ENCODE assay signal across 22 mouse cellular contexts in genomic region chr10:42723275-42724232, GRCm38 (mm10). TPM values are rescaled to one million over a fixed set of nuclear protein-coding genes. Genes with fewer than 3 reads are reported as not detected.
DNase-seq lines count a peak whose midpoint lies in the region; ATAC-seq lines count a peak whose summit lies in the region.
"Had no signal": no experiment of that assay in that cellular context is flagged by ENCODE, and none has a peak within 500 bp of the region (broad histone marks: within the 10 kb centered on the region; RNA-seq: fewer than 3 reads in every experiment).

No protein-coding gene starts in this region.

- no peaks in the 10 kb centered on the region for H3K9me3 ChIP-seq in limb, embryonic 11.5 days (ENCODE audit: control insufficient read depth, low read length)
- no peaks in the 10 kb centered on the region for H3K9me3 ChIP-seq in limb, embryonic 10.5 days (replicated peaks)
- H3K9me3 ChIP-seq: embryonic facial prominence, embryonic 12.5 days; heart, embryonic 13.5 days; hindbrain, embryonic 15.5 days; liver, embryonic 15.5 days had no signal

- no peak overlapping the region for H3K4me3 ChIP-seq in limb, embryonic 11.5 days (ENCODE audit: low read depth, low read length)
- H3K4me3 ChIP-seq in limb, embryonic 10.5 days, result no peak overlapping the region
- H3K4me3 ChIP-seq: embryonic facial prominence, embryonic 12.5 days; erythroblast, embryonic 14.5 days; heart, embryonic 13.5 days; hindbrain, embryonic 15.5 days; layer of hippocampus, adult 2 months; liver, embryonic 15.5 days; myocyte had no signal

- H3K4me2 ChIP-seq in limb, embryonic 11.5 days (ENCODE audit: low read depth, severe bottlenecking), result no peak overlapping the region
- H3K4me2 ChIP-seq: embryonic facial prominence, embryonic 12.5 days; heart, embryonic 13.5 days; hindbrain, embryonic 15.5 days; liver, embryonic 15.5 days had no signal

- H3K27ac ChIP-seq in limb, embryonic 11.5 days (replicated peaks; ENCODE audit: low read depth, low read length), result no peak overlapping the region
- no peak overlapping the region for H3K27ac ChIP-seq in limb, embryonic 10.5 days
- H3K27ac ChIP-seq: embryonic facial prominence, embryonic 12.5 days; heart, embryonic 13.5 days; hindbrain, embryonic 15.5 days; layer of hippocampus, adult 2 months; liver, embryonic 15.5 days had no signal

- H3K36me3 ChIP-seq in limb, embryonic 11.5 days (ENCODE audit: control insufficient read depth, insufficient read depth, low read length), result no peaks in the 10 kb centered on the region
- no peaks in the 10 kb centered on the region for H3K36me3 ChIP-seq in limb, embryonic 10.5 days
- H3K36me3 ChIP-seq: embryonic facial prominence, embryonic 12.5 days; heart, embryonic 13.5 days; hindbrain, embryonic 15.5 days; liver, embryonic 15.5 days had no signal

- H3K9ac ChIP-seq in limb, embryonic 11.5 days (ENCODE audit: low read length), result no peak overlapping the region
- H3K9ac ChIP-seq: embryonic facial prominence, embryonic 12.5 days; heart, embryonic 13.5 days; hindbrain, embryonic 15.5 days; liver, embryonic 15.5 days had no signal

- DNase-seq in adrenal gland, adult (ENCODE audit: inconsistent age in 2 of 2, low spot score in 1 of 2), result peak; percentile 37 to 53
- DNase-seq in adrenal gland, adult 8-10 months, result no peak
- peak; percentile 34 for DNase-seq in limb, embryonic 11.5 days (ENCODE audit: low spot score)
- no peak for DNase-seq in limb, embryonic 10.5 days (ENCODE audit: low spot score)
- DNase-seq in fibroblast of lung, adult 2 months (ENCODE audit: low read depth), result peak; percentile 28
- DNase-seq in large intestine, adult 2 months (ENCODE audit: low read depth, low spot score), result peak; percentile 79
- no peak for DNase-seq in cerebellum, adult 11 months
- no peak for DNase-seq in right cerebral cortex, postnatal 14 days
- DNase-seq: cerebellum, postnatal 10 days; heart, adult 18-20 months; kidney, adult 18-20 months; kidney, postnatal 10 days; midbrain, embryonic 14.5 days; thymus, postnatal 25 days had no signal

- no peaks in the 10 kb centered on the region for H3K27me3 ChIP-seq in limb, embryonic 11.5 days (ENCODE audit: control insufficient read depth, insufficient read depth, low read length)
- 0 out of 2 replicates have a peak, but pooled peaks cover 9% of the 10 kb centered on the region for H3K27me3 ChIP-seq in limb, embryonic 10.5 days (ENCODE audit: low read depth, poor library complexity, severe bottlenecking)
- H3K27me3 ChIP-seq: embryonic facial prominence, embryonic 12.5 days; hindbrain, embryonic 15.5 days; liver, embryonic 15.5 days had no signal

- 48% methylated on average over 13 of the region's 13 CpGs for WGBS in limb, embryonic 11.5 days
- WGBS in limb, embryonic 10.5 days, result 77% methylated on average over 13 of the region's 13 CpGs
- 36% methylated on average over 13 of the region's 13 CpGs for WGBS in large intestine, adult 2 months

- ATAC-seq in limb, embryonic 11.5 days (ENCODE audit: insufficient number of reproducible peaks, low FRiP score, low TSS enrichment, low read depth), result no peak
- ATAC-seq: lung, postnatal 0 days had no signal

- no peaks in the 10 kb centered on the region for H3K4me1 ChIP-seq in limb, embryonic 11.5 days (ENCODE audit: control insufficient read depth, insufficient read depth, low read length)
- peaks cover 10% of the 10 kb centered on the region for H3K4me1 ChIP-seq in limb, embryonic 10.5 days
- H3K4me1 ChIP-seq: heart, embryonic 13.5 days; hindbrain, embryonic 15.5 days; liver, embryonic 15.5 days had no signal

RNA-seq across cellular contexts. Expression of gene Sec63, which starts 37.7 kb away (rescaled TPM):
- 10 to 100 TPM; 78.3 to 92.2 (median 84.0) TPM for total RNA-seq in adrenal gland, adult 8-10 months (2022)
- polyA plus RNA-seq in limb, embryonic 11.5 days (2014; fragmentation: Nextera tagmentation; extraction: Ambion mirVana), result 29.6 and 30.6 TPM in 2 replicates
- polyA plus RNA-seq in limb, embryonic 10.5 days (2016; fragmentation: Nextera tagmentation; extraction: Ambion mirVana), result 24.7 and 29.9 TPM in 2 replicates
- 9.2 and 10.1 TPM in 2 replicates for polyA plus RNA-seq in large intestine, adult 2 months (2012; rRNA removed)

Comparison
In these comparisons a context has a peak if more than half of its experiments do, and no peak if none do; other contexts are left out.
1. DNase-seq: peak in adrenal gland, adult (2 of 2), limb, embryonic 11.5 days (single experiment), fibroblast of lung, adult 2 months (single experiment) and large intestine, adult 2 months (single experiment); none in adrenal gland, adult 8-10 months (single experiment), limb, embryonic 10.5 days (single experiment), cerebellum, adult 11 months (single experiment) and right cerebral cortex, postnatal 14 days (single experiment).